Mouse (Mus musculus) right cerebral cortex, postnatal 14 days (tissue): ENCODE measurements at regions not wholly inside any gene's neighbourhood (a gene's known extent, or its start where the extent isn't known, plus 50 kb on each side); places are given as distances from the start of the nearest gene placed in this dataset.

ENCODE experiments used
- DNase-seq: peaks from one replicate; pipeline ENCODE4 v3.0.0; 2022

DNA sequence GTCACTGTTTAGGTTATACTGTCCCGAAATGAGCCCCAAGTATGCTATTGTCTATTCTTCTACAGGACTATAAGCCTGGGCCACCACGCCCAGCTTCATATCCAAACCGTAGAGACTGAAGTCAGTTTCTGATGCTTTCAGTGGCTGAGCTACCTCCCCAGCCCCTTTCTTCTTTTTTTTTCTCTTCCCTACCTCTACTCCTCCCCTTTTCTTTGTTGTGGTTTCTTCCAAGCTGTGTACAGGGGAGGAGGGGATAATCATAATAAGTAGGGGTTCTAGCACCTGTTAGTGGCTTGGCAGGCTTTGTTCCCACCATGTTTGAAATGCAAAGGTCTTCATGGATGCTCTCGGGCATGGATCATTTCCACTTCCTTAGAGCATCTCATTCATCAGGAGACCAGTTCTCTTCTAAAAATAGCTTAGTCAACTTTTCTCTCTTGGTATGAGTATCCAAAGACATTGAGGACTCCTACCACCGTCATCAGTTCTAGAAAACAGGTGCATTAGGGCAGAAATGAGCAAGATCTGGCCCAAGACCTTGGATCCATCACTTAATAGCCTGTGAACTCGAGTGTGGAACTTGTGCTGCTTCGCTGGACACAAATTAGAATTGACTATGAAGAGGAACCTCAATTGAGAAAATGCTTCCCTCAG lies 1383.5 kb downstream of the Gsdmc2 start:
- no peak for DNase-seq

GRCm38 (mm10) chr15:62460724-62461123 lies 1384.3 kb downstream of the Gsdmc2 start:
- no peak for DNase-seq

DNA sequence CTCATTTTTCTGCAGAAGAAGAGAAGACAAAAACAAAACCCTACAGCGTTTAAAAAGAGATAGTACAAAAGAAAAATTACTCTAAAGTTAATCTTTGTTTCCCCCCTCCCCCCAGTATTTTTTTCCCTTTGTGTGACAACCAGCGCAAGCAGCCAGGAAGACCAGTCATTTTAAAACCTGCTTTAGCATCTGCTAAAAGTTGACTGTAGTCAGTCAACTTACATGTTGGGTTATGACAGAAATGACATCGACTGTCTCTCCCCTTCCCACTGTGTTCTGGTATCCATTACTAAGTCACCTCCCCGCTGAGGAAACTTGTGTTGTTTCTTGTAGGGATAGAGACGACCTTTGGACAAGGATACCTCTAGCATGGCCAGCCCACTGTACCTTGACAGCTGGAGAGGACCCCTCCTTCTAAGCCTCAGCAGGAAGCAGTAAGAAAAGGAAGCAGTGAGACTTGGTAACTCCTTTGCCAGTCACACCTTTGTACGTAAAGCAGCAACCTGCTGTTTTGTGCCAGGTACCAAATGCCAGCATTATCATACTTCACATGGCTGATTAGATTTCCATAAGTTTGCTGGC lies 1384.9 kb downstream of the Gsdmc2 start:
- no peak for DNase-seq

- no peak for DNase-seq
These were observed 1387.0 kb downstream of the Gsdmc2 start for GRCm38 (mm10) chr15:62457990-62458389.

DNA sequence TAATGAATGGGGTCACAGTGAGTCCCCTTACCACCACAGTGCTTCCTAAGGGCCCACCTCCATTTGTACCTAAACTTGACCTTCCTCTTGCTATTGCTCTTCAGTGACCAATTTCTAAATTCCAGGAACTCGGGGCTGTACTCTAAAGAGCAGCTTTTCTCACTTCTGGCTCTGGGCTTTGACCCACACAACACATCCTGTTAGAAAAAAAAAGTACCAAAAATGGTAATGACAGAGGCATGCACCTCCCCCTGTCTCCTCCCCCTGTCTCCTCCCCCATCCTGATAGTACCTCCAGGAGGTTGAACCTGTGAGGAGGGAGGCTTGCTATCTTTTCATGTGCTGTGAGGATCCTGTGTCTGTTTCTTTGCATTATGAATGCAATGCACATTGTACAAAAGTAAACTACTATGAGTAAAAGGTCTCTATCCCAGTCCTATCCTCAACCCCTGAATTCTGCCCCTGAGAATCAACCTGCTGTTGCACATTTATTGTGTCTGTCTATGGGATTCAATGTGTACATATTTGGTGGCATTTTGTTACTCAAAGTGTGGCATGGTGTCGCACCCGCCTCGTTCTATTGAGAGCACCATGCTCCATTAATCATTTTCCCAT lies 1387.8 kb downstream of the Gsdmc2 start:
- no peak for DNase-seq

GRCm38 (mm10) chr15:62456020-62456419 lies 1389.0 kb downstream of the Gsdmc2 start:
- DNase-seq = no peak

- no peak for DNase-seq
These were observed 1396.9 kb downstream of the Gsdmc2 start for GRCm38 (mm10) chr15:62448116-62448515.

GRCm38 (mm10) chr15:62439211-62439610 lies 1405.8 kb downstream of the Gsdmc2 start:
- DNase-seq = no peak

DNA sequence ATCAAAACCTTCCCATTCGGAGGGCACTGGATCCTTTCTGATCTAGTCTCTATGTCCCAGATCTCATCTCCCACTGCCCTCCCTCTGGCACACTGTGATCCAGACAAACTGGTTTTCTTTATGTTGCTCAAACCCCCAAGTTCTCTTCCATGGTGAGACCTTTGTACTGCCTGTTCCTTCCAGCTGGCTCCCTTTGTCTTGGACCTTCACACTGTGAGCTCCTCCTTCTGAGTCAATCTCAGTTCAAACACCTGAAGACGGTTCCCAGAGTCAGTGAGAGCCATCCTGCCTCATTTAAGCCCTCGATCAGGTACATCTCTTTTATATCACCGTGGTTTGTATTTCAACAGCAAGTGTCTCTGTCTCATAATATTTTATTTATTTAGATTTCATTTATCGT lies 1408.3 kb downstream of the Gsdmc2 start:
- DNase-seq = no peak

- DNase-seq = no peak
These were observed 1409.8 kb downstream of the Gsdmc2 start for GRCm38 (mm10) chr15:62435141-62435680.

DNA sequence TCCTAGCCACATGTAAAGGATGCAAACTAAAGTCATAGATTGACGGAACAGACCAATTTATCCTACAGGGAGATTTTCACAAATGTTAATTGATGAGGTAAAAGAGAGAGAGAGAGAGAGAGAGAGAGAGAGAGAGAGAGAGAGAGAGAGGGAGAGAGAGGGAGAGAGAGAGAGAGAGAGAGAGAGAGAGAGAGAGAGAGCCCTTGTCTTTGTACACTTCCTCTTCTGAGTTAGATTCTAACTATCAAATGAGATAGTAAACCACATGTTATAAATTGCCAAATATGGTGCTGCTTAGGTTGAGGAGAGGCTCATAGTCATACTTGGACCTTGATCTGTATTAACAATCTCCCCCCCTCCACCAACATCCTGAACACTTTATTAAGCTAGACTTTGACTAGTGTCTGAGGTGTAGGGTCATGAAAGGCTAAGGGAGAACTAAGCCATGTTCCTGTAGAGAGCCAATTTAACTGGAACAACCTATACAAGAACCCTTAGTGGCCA lies 1412.2 kb downstream of the Gsdmc2 start:
- no peak for DNase-seq

DNA sequence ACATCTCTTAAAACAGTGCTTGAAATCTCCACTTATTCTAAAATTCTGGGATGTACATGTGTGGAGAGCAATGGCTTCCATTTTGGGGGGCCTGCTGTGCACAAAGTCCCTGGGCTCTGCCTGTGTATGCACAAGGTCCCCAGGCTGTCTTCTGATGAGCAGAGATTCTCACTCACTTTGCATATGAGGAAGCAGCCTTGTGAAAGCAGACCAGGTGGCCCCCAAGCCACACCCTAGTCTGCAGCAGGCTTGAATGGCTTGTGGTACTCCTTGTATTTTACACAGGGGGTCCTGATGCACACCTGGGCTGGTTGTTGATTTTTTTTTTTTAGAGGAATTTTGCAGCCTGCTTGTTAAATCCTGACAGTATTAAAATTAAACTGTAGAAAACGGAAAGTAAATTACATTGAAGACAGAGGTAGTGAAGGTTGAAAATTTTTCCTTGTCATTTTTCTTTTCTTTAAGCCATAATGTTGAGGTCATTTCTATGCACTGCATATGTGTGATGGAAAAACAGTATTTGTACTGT lies 1413.8 kb downstream of the Gsdmc2 start:
- no peak for DNase-seq

GRCm38 (mm10) chr15:62422995-62423394 lies 1422.0 kb downstream of the Gsdmc2 start:
- no peak for DNase-seq

DNA sequence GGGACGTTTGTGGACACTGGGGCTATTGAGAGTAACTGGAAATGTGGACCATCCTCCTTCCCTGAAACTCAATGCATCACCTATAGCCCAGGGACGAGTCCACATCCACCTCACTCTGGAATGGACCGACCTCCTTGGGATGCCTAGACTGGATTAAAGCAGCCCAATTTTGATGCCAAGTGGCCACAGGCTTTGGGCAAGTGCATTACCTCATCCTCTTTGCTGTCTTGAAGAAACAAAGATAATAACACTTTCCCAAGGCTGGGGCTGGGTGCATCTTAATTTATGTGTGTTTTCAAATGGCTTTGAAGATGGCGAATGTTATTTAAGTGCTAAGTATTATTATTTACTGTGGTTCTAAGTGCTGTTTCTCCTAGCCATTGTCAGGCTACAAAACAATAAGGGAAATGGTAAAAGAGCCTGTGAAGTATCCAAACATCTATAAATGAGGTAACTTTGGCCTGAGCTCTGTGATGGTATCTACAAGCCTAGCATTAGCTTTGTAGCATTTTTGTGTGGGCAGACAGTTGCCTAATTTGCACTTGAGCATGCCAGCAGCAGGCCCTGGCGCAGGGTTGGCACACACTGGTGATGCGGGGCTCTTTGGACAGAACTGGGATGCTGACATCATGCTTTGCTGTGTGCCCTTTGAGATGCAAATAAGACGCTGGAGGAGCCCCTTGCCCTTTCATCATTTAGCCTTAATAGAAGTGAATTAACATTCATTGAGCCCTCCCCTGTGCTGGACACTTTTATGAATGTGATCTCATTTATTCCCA lies 1423.7 kb downstream of the Gsdmc2 start:
- no peak for DNase-seq

GRCm38 (mm10) chr15:62416691-62417090 lies 1428.3 kb downstream of the Gsdmc2 start:
- no peak for DNase-seq

DNA sequence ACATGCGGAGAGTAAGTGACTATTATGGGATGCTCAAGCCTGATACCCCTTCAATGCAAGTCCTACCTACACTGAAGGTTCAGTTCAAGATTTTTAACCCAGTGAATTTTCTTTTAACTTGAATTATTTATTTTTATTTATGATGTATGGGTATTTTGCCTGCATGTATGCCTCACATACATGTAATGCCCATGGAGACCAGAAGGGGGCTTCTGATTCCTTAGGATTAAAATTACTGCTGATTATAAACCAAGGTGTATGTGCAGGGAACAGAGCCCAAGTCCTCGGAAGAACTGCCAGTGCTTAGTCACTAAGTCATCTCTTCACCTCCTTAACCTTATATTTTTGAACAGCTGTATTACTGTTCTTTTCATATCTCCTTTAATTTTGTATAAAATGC lies 1431.3 kb downstream of the Gsdmc2 start:
- DNase-seq = no peak

GRCm38 (mm10) chr15:62402142-62402541 lies 1442.8 kb downstream of the Gsdmc2 start:
- no peak for DNase-seq

DNA sequence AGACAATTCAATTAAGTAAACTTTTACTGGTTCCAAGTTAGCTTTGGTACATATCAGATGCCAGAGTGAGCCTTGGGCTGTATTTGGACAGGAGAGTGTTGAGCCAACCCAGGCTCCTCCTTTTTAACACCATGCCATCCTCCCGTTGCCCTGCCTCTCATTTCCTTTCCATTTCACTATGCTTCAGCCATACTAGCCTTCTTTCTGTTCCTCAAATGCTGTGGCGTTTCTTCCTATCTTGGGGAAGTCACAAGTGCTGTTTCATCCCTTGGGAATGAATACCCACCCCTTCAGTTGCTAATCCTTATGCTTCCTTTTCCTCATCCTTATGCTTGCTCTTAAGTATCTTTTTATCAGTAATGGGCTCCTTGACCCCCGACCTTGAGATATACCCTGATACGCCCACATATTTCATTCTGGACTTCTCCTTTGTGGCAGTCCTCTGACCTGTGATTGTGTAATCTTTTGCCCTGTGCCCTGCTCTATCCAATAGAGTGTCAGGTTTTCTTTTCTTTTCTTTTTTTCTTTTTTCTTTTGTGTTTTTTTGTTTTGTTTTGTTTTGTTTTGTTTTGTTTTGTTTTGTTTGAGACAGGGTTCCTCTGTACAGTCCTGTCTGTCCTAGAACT lies 1443.9 kb downstream of the Gsdmc2 start:
- no peak for DNase-seq

DNA sequence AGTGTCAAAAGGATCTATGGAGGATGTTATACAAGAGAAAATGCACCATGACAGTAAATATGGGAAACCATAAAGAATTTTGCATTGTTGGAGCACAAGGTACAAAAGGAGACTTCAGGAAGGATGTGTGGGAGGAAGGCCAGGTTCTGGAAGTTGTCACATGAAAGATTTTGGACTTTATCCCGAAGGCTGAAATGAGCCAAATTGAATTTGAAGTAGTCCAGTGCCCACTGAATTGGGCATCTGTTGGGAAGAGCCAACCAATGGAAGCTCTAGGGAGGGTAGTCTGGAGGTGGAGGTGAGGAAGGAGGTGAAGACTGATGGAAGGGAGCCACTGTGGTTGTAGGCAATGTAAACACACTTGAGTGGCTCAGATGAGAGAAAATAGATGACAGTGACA lies 1445.6 kb downstream of the Gsdmc2 start:
- no peak for DNase-seq

- no peak for DNase-seq
These were observed 1448.0 kb downstream of the Gsdmc2 start for GRCm38 (mm10) chr15:62397009-62397408.

DNA sequence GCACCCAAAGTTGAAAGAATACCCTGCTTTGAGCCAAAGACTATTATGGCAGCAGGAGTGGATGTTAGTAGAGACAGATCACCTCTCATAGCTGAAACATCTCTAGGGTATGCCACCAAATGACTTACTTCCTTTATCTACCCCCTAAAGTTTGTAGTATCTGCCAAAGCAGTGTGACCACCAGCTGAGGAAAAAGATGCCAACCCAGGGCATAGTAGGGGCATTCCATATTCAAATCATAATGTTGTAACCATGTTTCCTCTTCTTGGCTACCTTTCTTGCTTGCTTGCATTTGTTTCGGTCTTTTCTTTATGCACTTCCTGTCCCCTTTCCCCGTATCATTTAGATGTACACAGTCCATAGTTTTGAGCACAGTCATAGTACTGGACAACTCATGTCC lies 1449.6 kb downstream of the Gsdmc2 start:
- no peak for DNase-seq

GRCm38 (mm10) chr15:62393416-62393815 lies 1451.6 kb downstream of the Gsdmc2 start:
- no peak for DNase-seq

DNA sequence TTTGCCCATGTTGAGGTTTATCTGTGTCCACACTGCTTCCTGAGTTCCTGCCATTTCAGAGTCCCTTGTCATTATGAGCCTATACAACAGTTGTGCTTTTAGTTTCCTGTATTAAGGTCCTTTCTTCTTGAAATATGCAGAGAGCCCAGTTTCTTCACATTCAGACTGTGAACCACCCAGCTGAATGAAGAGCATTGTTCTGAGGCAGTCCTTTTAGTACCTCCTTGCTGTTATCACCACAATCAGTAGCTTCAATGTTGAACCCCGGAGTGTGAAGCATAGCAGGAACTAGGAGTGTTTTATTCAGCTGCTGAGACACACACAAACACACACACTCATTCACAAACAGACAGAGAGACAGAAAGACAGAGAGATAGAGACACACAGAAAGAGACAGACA lies 1452.1 kb downstream of the Gsdmc2 start:
- no peak for DNase-seq
